Mouse (Mus musculus) 416B (cell line): ENCODE measurements around the gene Gm2663.
"Not testable (repeated sequence)": the region's sequence is repeated elsewhere in the genome, so short reads cannot be mapped to it uniquely, and the experiment has no call there.

Source experiments
- DNase-seq: peaks from one replicate; pipeline ENCODE4 v3.0.0; 2011; ENCODE audit warnings: low read depth

The Gm2663 gene

DNA sequence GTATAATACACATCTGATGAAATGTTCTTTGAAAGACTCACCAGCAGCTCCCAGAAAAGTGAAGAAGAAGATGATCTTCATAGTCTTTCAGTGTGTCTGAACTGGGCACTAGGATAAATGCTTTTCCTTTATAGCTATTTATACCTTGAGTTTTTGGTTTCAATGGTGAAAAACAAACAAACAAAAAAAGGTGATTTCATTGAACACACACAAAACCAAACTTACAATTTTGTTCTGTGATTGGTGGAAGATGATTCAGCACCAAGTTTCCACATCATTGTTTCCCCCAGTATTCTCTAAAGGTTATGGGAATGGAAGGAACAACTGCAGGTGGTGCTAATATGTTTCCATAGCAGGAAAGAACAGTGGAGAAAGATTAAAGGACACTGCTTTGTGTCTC, at the start of gene Gm2663:
Gm2663 (minus strand) TSS at position 101 of the 400 bp plus-strand sequence.
- DNase-seq, result not testable (repeated sequence)

DNA sequence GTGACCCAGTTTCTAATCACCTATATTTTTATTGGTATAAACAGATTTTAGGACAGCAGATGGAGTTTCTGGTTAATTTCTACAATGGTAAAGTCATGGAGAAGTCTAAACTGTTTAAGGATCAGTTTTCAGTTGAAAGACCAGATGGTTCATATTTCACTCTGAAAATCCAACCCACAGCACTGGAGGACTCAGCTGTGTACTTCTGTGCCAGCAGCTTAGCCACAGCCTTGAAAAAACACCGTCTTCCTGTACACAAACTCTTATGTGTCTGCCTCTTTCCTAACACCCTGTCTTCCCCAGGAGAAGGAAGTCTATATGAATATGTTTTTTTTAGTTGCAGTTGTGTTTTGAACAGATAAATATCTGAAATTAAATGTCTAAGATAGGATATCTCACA, 49.3 kb upstream of the Gm2663 start:
- peak; percentile 94 for DNase-seq

DNA sequence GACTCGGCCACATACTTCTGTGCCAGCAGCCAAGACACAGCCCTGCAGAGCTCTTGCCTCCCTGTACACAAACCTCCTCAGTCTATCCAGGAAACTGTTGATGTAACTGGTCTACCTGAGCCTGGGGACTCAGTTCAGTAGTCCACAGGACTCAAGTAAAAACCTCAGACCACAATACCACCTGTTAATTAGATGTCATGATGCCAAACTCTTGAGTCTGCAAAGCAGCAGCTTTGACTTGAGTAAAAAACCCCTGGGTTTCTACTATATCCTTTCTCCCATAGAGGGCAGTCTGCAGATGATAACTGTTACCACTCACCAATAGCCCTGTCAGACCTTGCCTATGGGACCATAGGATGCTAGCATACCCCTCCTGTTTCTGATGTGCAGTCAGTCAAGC, 48.7 kb upstream of the Gm2663 start:
- peak; percentile 52 for DNase-seq

DNA sequence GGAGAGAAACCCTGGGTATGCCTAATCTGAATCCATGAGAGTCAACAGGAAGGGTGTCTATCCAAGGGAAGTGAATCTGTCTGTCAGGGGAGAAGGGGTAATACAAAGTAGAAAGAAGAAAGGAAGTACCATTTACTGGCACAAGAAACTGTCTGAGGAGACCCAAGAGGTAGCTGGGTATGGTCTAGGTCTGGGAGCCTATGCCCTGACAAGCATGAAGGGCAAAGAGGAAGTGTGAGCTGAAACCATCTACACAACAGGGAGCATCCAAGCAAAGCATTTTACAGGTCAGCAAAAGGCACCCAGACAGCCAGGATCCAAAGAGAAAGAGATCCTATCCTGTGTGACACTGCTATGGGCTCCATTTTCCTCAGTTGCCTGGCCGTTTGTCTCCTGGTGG, 47.9 kb upstream of the Gm2663 start:
- DNase-seq, result no peak

DNA sequence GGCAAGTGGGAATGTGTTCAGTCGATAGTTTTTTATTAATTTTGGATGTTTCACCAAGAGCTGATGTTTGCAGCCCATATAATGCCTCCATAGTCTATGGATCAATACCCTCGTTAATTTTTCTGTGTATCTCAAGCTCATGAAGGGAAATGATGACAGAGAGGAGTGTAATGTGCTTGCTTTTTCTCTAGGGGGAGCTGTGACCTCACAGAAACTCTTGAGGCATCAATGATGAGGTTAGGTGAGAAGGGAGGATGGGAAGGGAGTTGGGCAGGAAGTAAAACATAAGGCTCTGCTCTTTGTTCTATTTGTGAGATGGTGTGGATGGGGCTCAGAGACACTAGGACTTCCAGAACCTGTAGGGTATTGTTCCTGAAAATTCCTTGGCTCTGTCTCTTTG, 47.3 kb upstream of the Gm2663 start:
- DNase-seq, result peak; percentile 82

DNA sequence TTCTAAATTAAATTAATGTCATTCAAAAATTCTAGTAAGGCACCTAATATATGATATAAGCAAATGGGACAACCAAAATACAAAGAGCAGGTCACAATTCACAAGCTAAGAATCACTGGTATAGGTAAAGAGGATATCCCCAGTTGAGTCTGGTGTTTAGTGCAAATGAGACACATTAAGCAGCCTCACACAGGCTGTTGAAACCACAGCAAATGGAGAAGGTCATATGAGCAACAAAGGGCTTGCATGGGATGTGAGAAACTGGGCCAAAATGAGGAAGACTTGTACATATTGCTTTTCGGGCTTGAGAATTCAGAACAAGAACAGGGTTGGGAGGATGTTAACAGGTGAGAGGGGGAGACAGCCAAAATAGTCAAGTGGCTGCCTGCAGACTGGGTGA, 45.5 kb upstream of the Gm2663 start:
- DNase-seq, result no peak

DNA sequence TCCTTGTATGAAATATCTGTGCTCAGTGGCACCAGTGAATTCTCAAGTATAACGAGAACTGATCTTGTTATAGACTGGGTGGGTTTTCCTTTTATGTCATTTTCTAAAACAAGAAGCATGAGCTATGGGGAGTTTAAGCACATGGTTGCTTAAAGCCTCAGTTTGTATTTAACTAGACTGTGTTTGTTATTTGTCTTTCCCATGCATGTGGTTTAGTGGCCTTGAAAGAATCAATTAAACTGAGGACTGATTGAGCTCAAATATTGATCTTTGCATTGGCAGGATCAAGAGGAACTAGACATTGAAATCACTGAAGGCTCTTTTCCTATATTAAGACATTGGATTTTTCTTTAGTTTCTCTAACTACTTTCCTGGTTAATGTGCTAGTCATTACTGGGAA, 45.0 kb upstream of the Gm2663 start:
- DNase-seq, result no peak

DNA sequence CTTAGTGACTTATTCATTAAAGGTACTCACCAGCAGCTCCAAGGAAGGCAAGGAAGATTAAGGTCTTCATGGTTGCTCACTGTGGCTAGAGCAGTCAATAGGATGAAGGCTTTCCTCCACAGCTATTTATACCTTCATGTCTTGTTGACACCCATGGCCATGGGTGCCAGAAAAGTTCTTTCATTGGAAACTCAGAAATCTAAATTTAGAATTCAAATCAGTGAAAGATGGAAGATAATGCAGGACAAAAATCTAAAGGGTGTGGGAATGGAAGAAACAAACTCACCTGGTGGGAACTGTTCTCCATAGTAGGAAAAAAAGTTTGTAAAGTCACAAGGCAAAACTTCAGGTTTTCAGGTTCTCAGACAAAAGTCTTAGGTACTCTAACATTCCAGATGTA, 36.1 kb upstream of the Gm2663 start, which contains the start of gene 2210010C04Rik:
2210010C04Rik (minus strand) TSS at position 101 of the 400 bp plus-strand sequence.
- no peak for DNase-seq

DNA sequence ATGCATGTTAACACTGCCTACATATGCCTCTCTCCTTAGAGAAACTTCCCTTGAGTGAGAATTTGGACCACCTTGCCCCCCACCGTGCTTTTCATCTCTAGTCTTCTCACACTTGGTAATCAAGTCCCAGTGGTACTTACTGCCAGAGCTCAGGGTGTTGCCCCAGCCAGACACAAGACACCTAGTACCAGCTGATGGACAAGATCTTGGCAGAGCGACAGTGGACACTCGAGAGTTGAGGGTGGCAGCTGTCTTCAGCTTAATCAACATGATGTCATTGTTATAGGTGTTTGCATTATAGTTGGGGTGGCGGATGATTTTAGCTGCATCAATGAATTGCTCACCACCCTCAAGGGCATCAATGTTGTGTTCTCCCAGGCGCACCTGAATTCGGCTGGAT, 33.5 kb upstream of the Gm2663 start:
- DNase-seq, result no peak

DNA sequence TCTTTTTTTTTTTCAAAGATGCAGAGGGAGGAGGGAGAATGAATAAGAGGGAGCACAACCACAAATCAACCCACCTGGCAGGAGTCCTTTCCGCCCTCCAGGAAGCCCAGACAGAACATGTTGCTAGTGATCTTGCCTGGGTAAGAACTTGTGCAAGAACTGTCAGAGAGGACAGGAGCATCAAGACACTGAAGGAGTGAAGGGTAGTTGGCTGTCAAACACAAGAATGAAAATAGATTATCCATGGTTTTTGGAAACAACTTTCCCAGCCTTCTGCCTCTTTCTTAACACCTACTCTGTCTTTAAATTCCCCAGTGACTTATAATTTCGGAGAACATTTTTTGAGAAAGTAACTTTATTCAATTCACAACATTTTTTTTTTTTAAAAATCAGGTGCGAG, 33.0 kb upstream of the Gm2663 start:
- no peak for DNase-seq

DNA sequence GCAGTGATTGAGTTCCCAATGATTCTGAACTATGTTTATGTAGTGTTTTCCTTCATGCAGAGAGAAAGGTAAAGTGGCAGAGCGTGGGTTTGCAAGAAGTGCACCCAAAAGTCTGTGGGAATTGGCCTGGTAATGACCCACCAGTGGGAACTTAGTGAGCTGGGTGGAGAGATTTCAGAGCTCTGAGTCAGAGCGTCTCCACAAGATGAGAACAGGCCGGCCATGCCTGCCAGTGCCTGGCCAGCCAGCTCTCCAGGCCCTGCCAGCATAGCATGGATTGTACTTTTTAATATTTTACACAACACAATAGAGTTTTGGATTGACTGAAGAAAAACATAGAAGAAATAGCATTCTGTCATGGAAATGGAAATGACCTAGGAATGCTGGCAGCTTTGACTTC, 31.5 kb upstream of the Gm2663 start:
- DNase-seq, result no peak

DNA sequence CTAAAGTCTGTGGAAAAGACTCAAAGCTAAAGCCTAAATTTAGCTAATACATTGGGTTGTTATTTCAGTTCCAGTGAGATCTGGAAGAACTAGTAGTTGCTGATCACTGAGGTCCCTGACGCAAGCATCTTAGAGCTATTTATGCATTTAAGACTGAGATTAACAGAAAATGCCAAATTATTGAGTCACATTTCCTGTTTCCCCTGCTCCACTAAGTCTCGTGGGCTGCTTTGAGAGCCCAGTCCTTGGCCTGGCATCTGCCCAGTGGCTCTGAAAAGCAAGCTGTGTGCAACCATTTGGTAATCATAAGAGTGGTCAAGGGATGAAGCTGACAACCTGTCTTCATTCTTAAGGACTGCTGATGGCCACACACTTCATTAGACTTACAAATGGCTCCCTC, 27.8 kb upstream of the Gm2663 start:
- DNase-seq, result peak; percentile 94

DNA sequence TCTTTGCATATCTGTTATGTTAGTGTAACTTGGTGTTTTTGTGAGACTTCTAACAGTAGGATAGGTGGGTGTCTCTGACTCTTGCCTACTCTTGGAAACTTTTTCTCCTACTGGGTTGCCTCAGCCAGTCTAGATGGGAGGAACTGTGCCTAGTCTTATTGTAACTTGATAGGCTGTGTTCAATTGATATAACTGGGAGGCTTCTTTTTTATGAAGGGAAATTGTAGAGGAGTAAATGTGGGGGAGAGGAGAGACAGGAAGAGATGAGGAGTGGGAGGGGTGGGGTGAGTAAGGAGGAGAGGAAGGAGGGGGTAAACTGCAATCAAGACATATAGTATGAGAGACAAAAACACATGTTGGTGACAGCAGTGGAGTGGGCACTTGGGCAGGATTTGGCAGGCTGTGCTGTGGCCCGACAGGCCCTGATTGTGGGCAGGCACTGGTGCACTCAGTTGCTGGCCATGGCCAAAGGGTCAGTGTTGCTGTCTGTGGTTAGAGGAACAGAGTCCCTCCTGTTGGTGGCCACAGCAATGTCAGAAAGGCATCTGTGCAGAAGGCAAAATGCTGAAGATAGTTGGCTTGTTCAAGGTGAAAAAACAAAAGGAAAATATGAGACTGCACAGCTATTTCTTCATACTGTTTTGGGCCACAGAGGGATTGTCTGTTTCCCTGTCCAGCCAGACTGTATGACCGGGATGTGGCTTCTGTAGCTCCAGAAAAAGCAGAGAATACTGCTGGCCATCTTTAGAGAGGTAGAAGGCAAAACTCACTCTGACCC, 26.8 kb upstream of the Gm2663 start:
- peak; percentile 65 for DNase-seq

DNA sequence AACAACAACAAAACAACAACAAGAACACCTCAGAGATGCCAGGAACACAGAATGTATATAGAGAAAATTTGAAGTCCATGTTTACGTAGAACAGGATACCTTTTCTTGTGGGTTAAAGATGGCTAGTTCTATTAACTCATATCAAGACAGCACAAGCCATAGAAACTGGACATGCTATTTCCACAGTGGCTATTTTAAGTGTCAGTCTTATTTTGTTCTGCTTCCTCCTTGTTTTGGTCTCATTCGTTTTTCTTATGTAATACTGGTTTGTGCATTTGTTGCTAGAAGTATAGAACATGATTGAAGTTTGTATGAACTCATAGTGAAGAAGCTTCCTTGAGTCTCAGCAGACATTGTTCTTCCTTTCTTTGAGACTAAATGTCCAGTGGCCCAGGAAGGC, 19.9 kb upstream of the Gm2663 start:
- DNase-seq, result peak; percentile 29

DNA sequence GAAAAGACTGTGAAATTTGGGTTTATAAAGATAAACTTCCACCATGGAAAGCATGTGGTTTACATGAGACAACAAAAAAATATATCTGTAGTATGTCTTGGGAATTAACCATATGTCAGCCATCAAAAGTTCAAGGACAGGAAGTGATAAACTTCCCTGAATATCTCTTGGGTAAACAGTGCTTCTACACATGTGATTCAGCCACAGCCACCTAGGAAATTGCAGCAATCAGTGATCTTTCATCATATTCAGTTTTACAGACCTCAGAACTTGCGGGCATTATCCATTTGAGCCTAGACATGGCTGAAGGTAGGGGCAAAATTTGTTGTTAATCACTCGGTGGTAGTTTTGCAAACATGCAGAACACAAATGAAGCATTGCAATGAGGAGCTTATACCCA, 19.4 kb upstream of the Gm2663 start:
- DNase-seq, result peak; percentile 87

DNA sequence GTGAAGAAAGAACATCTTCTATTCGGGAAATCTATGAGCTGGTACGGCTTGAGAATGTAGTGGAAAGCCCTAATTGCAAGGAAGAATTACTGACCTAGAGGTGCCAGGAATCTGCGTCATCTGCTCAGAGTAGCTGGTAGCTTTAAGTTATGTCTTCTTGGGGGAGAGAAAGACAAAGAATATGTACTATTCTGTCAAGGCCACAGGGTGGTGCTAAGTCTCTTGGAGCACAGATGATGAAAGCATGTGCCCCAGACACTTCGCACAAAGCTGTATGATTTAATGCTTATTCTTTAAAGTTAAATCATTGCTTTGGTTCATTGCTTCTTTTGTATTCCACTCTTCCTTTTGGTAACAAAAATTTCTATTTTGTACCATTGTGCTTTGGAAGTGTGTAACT, 15.8 kb upstream of the Gm2663 start:
- peak; percentile 73 for DNase-seq

DNA sequence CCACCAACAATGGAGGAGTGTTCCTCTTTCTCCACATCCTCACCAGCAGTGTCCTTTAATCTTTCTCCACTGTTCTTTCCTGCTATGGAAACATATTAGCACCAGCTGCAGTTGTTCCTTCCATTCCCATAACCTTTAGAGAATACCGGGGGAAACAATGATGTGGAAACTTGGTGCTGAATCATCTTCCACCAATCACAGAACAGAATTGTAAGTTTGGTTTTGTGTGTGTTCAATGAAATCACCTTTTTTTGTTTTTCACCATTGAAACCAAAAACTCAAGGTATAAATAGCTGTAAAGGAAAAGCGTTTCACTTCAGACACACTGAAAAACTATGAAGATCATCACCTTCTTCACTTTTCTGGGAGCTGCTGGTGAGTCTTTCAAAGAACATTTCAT, 34.8 kb downstream of the Gm2663 start, which contains the start of gene 1810009J06Rik:
1810009J06Rik (plus strand) TSS at position 301 of the 400 bp plus-strand sequence.
- not testable (repeated sequence) for DNase-seq

DNA sequence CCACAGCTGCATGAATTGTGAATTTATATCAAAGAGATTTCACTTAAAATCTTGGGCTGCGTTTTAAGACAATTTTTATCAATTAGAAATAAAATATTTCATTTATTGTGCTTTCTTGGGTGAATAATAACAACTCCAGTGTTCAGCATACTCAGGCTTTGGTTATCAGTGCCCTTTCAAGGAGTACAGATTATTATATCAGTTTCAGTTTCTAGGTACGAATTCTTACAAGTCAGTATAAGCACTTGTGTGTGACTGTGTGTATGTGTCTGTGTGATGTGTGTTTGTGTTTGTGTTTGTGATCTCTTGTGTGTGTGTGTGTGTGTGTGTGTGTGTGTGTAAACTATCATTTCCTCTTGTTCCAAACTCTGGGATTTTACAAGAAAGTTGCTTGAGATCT, 45.6 kb downstream of the Gm2663 start:
- DNase-seq, result no peak

DNA sequence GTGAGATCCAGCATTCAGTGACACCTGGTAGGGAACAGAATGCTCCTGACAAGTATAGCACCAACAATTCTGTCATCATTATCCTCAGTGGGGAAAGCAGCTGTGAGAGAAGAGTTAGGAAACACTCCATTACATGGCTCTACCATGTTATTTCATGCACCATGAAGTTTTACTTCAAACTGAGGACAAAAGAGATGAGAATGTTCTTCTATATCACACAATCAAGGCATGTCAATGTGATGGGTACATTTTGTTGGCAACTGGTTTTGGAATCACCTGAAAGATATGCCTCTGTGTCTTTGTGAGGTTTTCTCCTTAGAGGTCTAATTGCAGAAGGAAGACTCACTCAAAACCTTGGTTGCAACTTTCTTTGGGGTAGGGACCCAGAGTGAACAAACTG, 47.5 kb downstream of the Gm2663 start, which contains the start of gene Gm4744:
Gm4744 (minus strand) TSS at position 101 of the 400 bp plus-strand sequence.
- no peak for DNase-seq
